Mouse (Mus musculus) heart, embryonic 14.5 days (tissue): ENCODE measurements at regions not wholly inside any gene's neighbourhood (a gene's known extent, or its start where the extent isn't known, plus 50 kb on each side); places are given as distances from the start of the nearest gene placed in this dataset.

ENCODE experiments used
- ATAC-seq: fragments of 200-750 bp; cut with Nextera tagmentation; 2 replicates; pipeline ENCODE4 v1.8.0; 2017; ENCODE audit warnings: low read depth, moderate TSS enrichment; ENCODE audit not compliant: insufficient number of reproducible peaks, insufficient read depth, low FRiP score
- H3K27ac ChIP-seq, 2 experiments: fragments of 200-500 bp in 1 of 2; fragments of 300-500 bp in 1 of 2; sonication (generic) in 1 of 2; replicated peaks in 1 of 2; 2 replicates each; pipeline ENCODE4 v1.5.1; 2012 to 2014; ENCODE audit warnings: low read depth in 2 of 2, low read length in 2 of 2, control low read depth in 1 of 2, mild to moderate bottlenecking in 1 of 2, mixed read lengths in 1 of 2; ENCODE audit not compliant: control insufficient read depth in 1 of 2, insufficient read depth in 1 of 2
- H3K27me3 ChIP-seq: fragments of 300-500 bp; sonication (generic); 2 replicates; pipeline ENCODE4 v1.6.1; 2014; ENCODE audit warnings: mild to moderate bottlenecking, low read length, control low read depth; ENCODE audit not compliant: control insufficient read depth, insufficient read depth
- H3K36me3 ChIP-seq: fragments of 300-500 bp; sonication (generic); 2 replicates; pipeline ENCODE4 v1.6.1; 2014; ENCODE audit warnings: mild to moderate bottlenecking, control low read depth, low read length, mixed read lengths; ENCODE audit not compliant: control insufficient read depth, insufficient read depth
- H3K4me1 ChIP-seq, 2 experiments: fragments of 200-500 bp in 1 of 2; fragments of 300-500 bp in 1 of 2; sonication (generic) in 1 of 2; 2 replicates each; pipeline ENCODE4 v1.6.1; 2012 to 2014; ENCODE audit warnings: low read length in 2 of 2, control low read depth in 1 of 2, mixed read lengths in 1 of 2; ENCODE audit not compliant: control insufficient read depth in 2 of 2, insufficient read depth in 2 of 2
- H3K4me2 ChIP-seq: fragments of 300-500 bp; sonication (generic); 2 replicates; pipeline ENCODE4 v1.6.1; 2014; ENCODE audit warnings: mild to moderate bottlenecking, low read length
- H3K4me3 ChIP-seq, 2 experiments: fragments of 200-500 bp in 1 of 2; fragments of 300-500 bp in 1 of 2; sonication (generic) in 1 of 2; 2 replicates each; pipeline ENCODE4 v1.5.1; 2012 to 2014; ENCODE audit warnings: low read length in 2 of 2, mild to moderate bottlenecking in 2 of 2, control low read depth in 1 of 2, low read depth in 1 of 2, moderate library complexity in 1 of 2; ENCODE audit not compliant: control insufficient read depth in 1 of 2, insufficient read depth in 1 of 2
- H3K9ac ChIP-seq: fragments of 300-500 bp; sonication (generic); 2 replicates; pipeline ENCODE4 v1.6.1; 2014; ENCODE audit warnings: mild to moderate bottlenecking, low read length
- H3K9me3 ChIP-seq: fragments of 300-500 bp; sonication (generic); 2 replicates; pipeline ENCODE4 v1.6.1; 2016; ENCODE audit warnings: low read length, control low read depth; ENCODE audit not compliant: control insufficient read depth
- WGBS: fragments of 180-500 bp; shearing (Covaris S2); extraction: QIAGEN DNeasy Blood & Tissue Kit; methylation state at CpG from one replicate; pipeline ENCODE4 v1.1.7; 2014; 5-methylcytosine and 5-hydroxymethylcytosine counted together

- WGBS, result 79% methylated on average over 9 of the region's 9 CpGs
- no peak overlapping the region for H3K4me3 ChIP-seq
- ATAC-seq, result no peak
Observed at GRCm38 (mm10) chr17:41990804-41991203, 324.9 kb upstream of the Ptchd4 start.

GRCm38 (mm10) chr17:42008415-42008814, 307.3 kb upstream of the Ptchd4 start:
- Histone ChIP-seq H3K4me1 (no peaks in the 10 kb centered on the region), H3K4me3 (no peak overlapping the region), H3K4me2 (no peak overlapping the region), H3K27me3 (no peaks in the 10 kb centered on the region), H3K9ac (no peak overlapping the region), H3K9me3 (no peaks in the 10 kb centered on the region), H3K27ac (no peak overlapping the region), H3K36me3 (no peaks in the 10 kb centered on the region)
- ATAC-seq, result no peak

More at GRCm38 (mm10) chr17:41990804-41991203, 324.9 kb upstream of the Ptchd4 start:
- H3K36me3 ChIP-seq, result no peaks in the 10 kb centered on the region
- no peaks in the 10 kb centered on the region for H3K9me3 ChIP-seq
- H3K4me1 ChIP-seq, result no peaks in the 10 kb centered on the region
- no peak overlapping the region for H3K9ac ChIP-seq
- no peaks in the 10 kb centered on the region for H3K27me3 ChIP-seq
- no peak overlapping the region for H3K4me2 ChIP-seq
- H3K27ac ChIP-seq, result no peak overlapping the region

- Histone ChIP-seq H3K4me3 (no peak overlapping the region), H3K27me3 (no peaks in the 10 kb centered on the region), H3K27ac (no peak overlapping the region), H3K9ac (no peak overlapping the region), H3K36me3 (no peaks in the 10 kb centered on the region), H3K9me3 (no peaks in the 10 kb centered on the region), H3K4me2 (no peak overlapping the region), H3K4me1 (no peaks in the 10 kb centered on the region)
- ATAC-seq, result no peak
- WGBS, result 88% methylated on average over 2 of the region's 2 CpGs
Observed at GRCm38 (mm10) chr17:42024295-42024694, 291.5 kb upstream of the Ptchd4 start.

- Histone ChIP-seq H3K27me3 (no peaks in the 10 kb centered on the region), H3K9me3 (no peaks in the 10 kb centered on the region), H3K4me2 (no peak overlapping the region), H3K4me3 (no peak overlapping the region), H3K4me1 (no peaks in the 10 kb centered on the region), H3K27ac (no peak overlapping the region), H3K36me3 (no peaks in the 10 kb centered on the region), H3K9ac (no peak overlapping the region)
- no peak for ATAC-seq
Observed at GRCm38 (mm10) chr17:42027253-42027652, 288.5 kb upstream of the Ptchd4 start.

- 79% methylated on average over 3 of the region's 3 CpGs for WGBS
- ATAC-seq, result no peak
- Histone ChIP-seq H3K4me3 (no peak overlapping the region), H3K27ac (no peak overlapping the region), H3K36me3 (no peaks in the 10 kb centered on the region), H3K4me2 (no peak overlapping the region), H3K9ac (no peak overlapping the region), H3K9me3 (no peaks in the 10 kb centered on the region), H3K4me1 (no peaks in the 10 kb centered on the region), H3K27me3 (no peaks in the 10 kb centered on the region)
Observed at GRCm38 (mm10) chr17:42029452-42029851, 286.3 kb upstream of the Ptchd4 start.

GRCm38 (mm10) chr17:42037089-42037488, 278.7 kb upstream of the Ptchd4 start:
- H3K27ac ChIP-seq, result no peak overlapping the region
- 82% methylated on average over 2 of the region's 2 CpGs for WGBS
- H3K36me3 ChIP-seq, result no peaks in the 10 kb centered on the region
- no peak overlapping the region for H3K9ac ChIP-seq
- ATAC-seq, result no peak
- no peaks in the 10 kb centered on the region for H3K27me3 ChIP-seq
- H3K4me3 ChIP-seq, result no peak overlapping the region
- H3K9me3 ChIP-seq, result no peaks in the 10 kb centered on the region
- H3K4me2 ChIP-seq, result no peak overlapping the region
- H3K4me1 ChIP-seq, result no peaks in the 10 kb centered on the region

GRCm38 (mm10) chr17:42049779-42050515, 265.8 kb upstream of the Ptchd4 start:
- 74% methylated on average over 5 of the region's 5 CpGs for WGBS
- no peak overlapping the region for H3K4me2 ChIP-seq

More at GRCm38 (mm10) chr17:42049779-42050515, 265.8 kb upstream of the Ptchd4 start:
- ATAC-seq, result no peak
- H3K27me3 ChIP-seq, result no peaks in the 10 kb centered on the region
- no peaks in the 10 kb centered on the region for H3K9me3 ChIP-seq
- no peaks in the 10 kb centered on the region for H3K4me1 ChIP-seq
- H3K4me3 ChIP-seq, result no peak overlapping the region
- H3K36me3 ChIP-seq, result no peaks in the 10 kb centered on the region
- H3K9ac ChIP-seq, result no peak overlapping the region
- H3K27ac ChIP-seq, result no peak overlapping the region
